29 mouse cellular contexts compared by ENCODE assay signal in the genomic region with DNA sequence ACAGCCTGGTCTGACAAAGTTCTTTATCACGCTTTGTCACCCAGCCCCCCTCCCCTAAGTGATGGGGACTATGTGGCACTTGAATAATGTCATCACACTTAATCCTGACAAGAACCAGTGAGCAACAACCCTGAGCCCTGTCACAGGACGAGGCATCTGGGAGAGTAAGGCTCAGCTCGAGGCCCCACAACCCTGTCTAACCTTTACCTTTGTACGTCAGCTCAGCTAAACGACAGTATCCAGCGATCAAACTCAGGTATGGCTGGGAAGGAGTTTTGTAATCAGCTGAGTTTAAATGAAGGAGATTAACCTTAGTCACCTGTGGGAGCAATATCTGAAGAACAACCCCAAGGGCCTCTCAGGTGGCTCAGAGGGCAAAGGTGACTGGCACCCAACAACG. TPM values are rescaled to one million over a fixed set of nuclear protein-coding genes. Genes with fewer than 3 reads are reported as not detected.
A peak's percentile ranks its signal among the peaks of the same experiment; 100 is the strongest.
DNase-seq lines count a peak whose midpoint lies in the region; ATAC-seq and TF ChIP-seq lines count a peak whose summit lies in the region.
"Had no signal": no experiment of that assay in that cellular context is flagged by ENCODE, and none has a peak within 500 bp of the region (broad histone marks: within the 10 kb centered on the region; RNA-seq: fewer than 3 reads in every experiment).

No protein-coding gene starts in this region.

- H3K4me3 ChIP-seq in heart, embryonic 14.5 days (ENCODE audit: control insufficient read depth in 1 of 2, insufficient read depth in 1 of 2, low read depth in 1 of 2, low read length in 2 of 2): no peak overlapping the region
- no peak overlapping the region for H3K4me3 ChIP-seq in intestine, embryonic 15.5 days (replicated peaks)
- no peak overlapping the region for H3K4me3 ChIP-seq in intestine, postnatal 0 days (ENCODE audit: low read depth, low read length)
- H3K4me3 ChIP-seq in forebrain, embryonic 11.5 days (ENCODE audit: low read depth, low read length): no peak overlapping the region
- no peak overlapping the region for H3K4me3 ChIP-seq in kidney, embryonic 16.5 days (ENCODE audit: low read length)
- H3K4me3 ChIP-seq: embryonic facial prominence, embryonic 12.5 days; embryonic facial prominence, embryonic 15.5 days; forebrain, embryonic 12.5 days; forebrain, embryonic 15.5 days; heart, embryonic 12.5 days; hindbrain, embryonic 12.5 days; hindbrain, embryonic 15.5 days had no signal

- H3K4me1 ChIP-seq in heart, embryonic 14.5 days (ENCODE audit: control insufficient read depth in 2 of 2, insufficient read depth in 2 of 2, low read length in 2 of 2): peaks cover 26 to 40% of the 10 kb centered on the region in 2 experiments
- H3K4me1 ChIP-seq in intestine, embryonic 15.5 days (replicated peaks): peaks cover 5% of the 10 kb centered on the region; the same call in 1 of the 2 replicates
- peaks cover 2% of the 10 kb centered on the region; the same call in 1 of the 2 replicates for H3K4me1 ChIP-seq in intestine, postnatal 0 days (replicated peaks; ENCODE audit: control insufficient read depth, insufficient read depth, low read length)
- H3K4me1 ChIP-seq in forebrain, embryonic 11.5 days (replicated peaks; ENCODE audit: control insufficient read depth, insufficient read depth, low read length): peaks cover 8% of the 10 kb centered on the region; the same call in 1 of the 2 replicates
- H3K4me1 ChIP-seq in kidney, embryonic 16.5 days (ENCODE audit: insufficient read depth, low read length): no peaks in the 10 kb centered on the region
- H3K4me1 ChIP-seq: embryonic facial prominence, embryonic 12.5 days; hindbrain, embryonic 12.5 days had no signal

- peak; percentile 45; the same call in 1 of the 2 replicates for ATAC-seq in heart, embryonic 14.5 days (ENCODE audit: insufficient number of reproducible peaks, insufficient read depth, low FRiP score, low read depth)
- ATAC-seq in intestine, embryonic 15.5 days: peak; percentile 73
- peak; percentile 85 for ATAC-seq in intestine, postnatal 0 days
- no peak for ATAC-seq in forebrain, embryonic 11.5 days (replicated peaks; ENCODE audit: low FRiP score)
- ATAC-seq in kidney, embryonic 16.5 days (ENCODE audit: low FRiP score, low TSS enrichment): no peak
- ATAC-seq: forebrain, embryonic 15.5 days; Patski had no signal

- no peaks in the 10 kb centered on the region for H3K36me3 ChIP-seq in heart, embryonic 14.5 days (ENCODE audit: control insufficient read depth, insufficient read depth, low read length)
- no peaks in the 10 kb centered on the region for H3K36me3 ChIP-seq in intestine, embryonic 15.5 days
- H3K36me3 ChIP-seq in intestine, postnatal 0 days (ENCODE audit: control insufficient read depth, insufficient read depth): no peaks in the 10 kb centered on the region
- H3K36me3 ChIP-seq in forebrain, embryonic 11.5 days (ENCODE audit: control insufficient read depth, insufficient read depth, low read length): no peaks in the 10 kb centered on the region
- no peaks in the 10 kb centered on the region for H3K36me3 ChIP-seq in kidney, embryonic 16.5 days (ENCODE audit: insufficient read depth, low read length)
- H3K36me3 ChIP-seq: embryonic facial prominence, embryonic 12.5 days; embryonic facial prominence, embryonic 15.5 days; forebrain, embryonic 12.5 days; forebrain, embryonic 15.5 days; G1E; heart, embryonic 12.5 days; hindbrain, embryonic 12.5 days; hindbrain, embryonic 15.5 days had no signal

- H3K4me2 ChIP-seq in heart, embryonic 14.5 days (ENCODE audit: low read length): no peak overlapping the region
- H3K4me2 ChIP-seq in intestine, embryonic 15.5 days (replicated peaks): no peak overlapping the region
- H3K4me2 ChIP-seq in intestine, postnatal 0 days (replicated peaks; ENCODE audit: low read depth): 0 out of 2 replicates have a peak overlapping the region, but pooled peaks have one; percentile 21
- no peak overlapping the region for H3K4me2 ChIP-seq in forebrain, embryonic 11.5 days (ENCODE audit: low read depth, low read length, severe bottlenecking)
- no peak overlapping the region for H3K4me2 ChIP-seq in kidney, embryonic 16.5 days (replicated peaks; ENCODE audit: low read depth, low read length)
- H3K4me2 ChIP-seq: embryonic facial prominence, embryonic 12.5 days; embryonic facial prominence, embryonic 15.5 days; forebrain, embryonic 12.5 days; forebrain, embryonic 15.5 days; heart, embryonic 12.5 days; hindbrain, embryonic 12.5 days; hindbrain, embryonic 15.5 days had no signal

- no peak overlapping the region for H3K9ac ChIP-seq in heart, embryonic 14.5 days (ENCODE audit: low read length)
- H3K9ac ChIP-seq in intestine, embryonic 15.5 days: no peak overlapping the region
- no peak overlapping the region for H3K9ac ChIP-seq in intestine, postnatal 0 days (ENCODE audit: low read depth, low read length)
- no peak overlapping the region for H3K9ac ChIP-seq in forebrain, embryonic 11.5 days (ENCODE audit: low read length)
- H3K9ac ChIP-seq in kidney, embryonic 16.5 days (replicated peaks; ENCODE audit: low read length): no peak overlapping the region
- H3K9ac ChIP-seq: embryonic facial prominence, embryonic 12.5 days; embryonic facial prominence, embryonic 15.5 days; forebrain, embryonic 12.5 days; forebrain, embryonic 15.5 days; heart, embryonic 12.5 days; hindbrain, embryonic 12.5 days; hindbrain, embryonic 15.5 days had no signal

- no peaks in the 10 kb centered on the region for H3K27me3 ChIP-seq in heart, embryonic 14.5 days (ENCODE audit: control insufficient read depth, insufficient read depth, low read length)
- H3K27me3 ChIP-seq in intestine, embryonic 15.5 days (replicated peaks): no peaks in the 10 kb centered on the region
- H3K27me3 ChIP-seq in intestine, postnatal 0 days (replicated peaks; ENCODE audit: control insufficient read depth, insufficient read depth, low read length): no peaks in the 10 kb centered on the region
- H3K27me3 ChIP-seq in forebrain, embryonic 11.5 days (ENCODE audit: control insufficient read depth, insufficient read depth, low read length): no peaks in the 10 kb centered on the region
- no peaks in the 10 kb centered on the region for H3K27me3 ChIP-seq in kidney, embryonic 16.5 days (ENCODE audit: insufficient read depth, low read length)
- H3K27me3 ChIP-seq: embryonic facial prominence, embryonic 12.5 days; embryonic facial prominence, embryonic 15.5 days; forebrain, embryonic 12.5 days; forebrain, embryonic 15.5 days; hindbrain, embryonic 12.5 days; hindbrain, embryonic 15.5 days; Patski had no signal

- 0 out of 4 replicates have a peak overlapping the region, but pooled peaks of 1 of the 2 experiments have one; percentile 36 for H3K27ac ChIP-seq in heart, embryonic 14.5 days (replicated peaks in 1 of 2; ENCODE audit: control insufficient read depth in 1 of 2, insufficient read depth in 1 of 2, low read depth in 2 of 2, low read length in 2 of 2)
- no peak overlapping the region for H3K27ac ChIP-seq in intestine, embryonic 15.5 days
- H3K27ac ChIP-seq in intestine, postnatal 0 days (ENCODE audit: low read depth, low read length): peak overlapping the region; percentile 82
- no peak overlapping the region for H3K27ac ChIP-seq in forebrain, embryonic 11.5 days (ENCODE audit: low read depth, low read length)
- no peak overlapping the region for H3K27ac ChIP-seq in kidney, embryonic 16.5 days (ENCODE audit: low read length)
- H3K27ac ChIP-seq: embryonic facial prominence, embryonic 12.5 days; embryonic facial prominence, embryonic 15.5 days; forebrain, embryonic 12.5 days; forebrain, embryonic 15.5 days; hindbrain, embryonic 12.5 days; hindbrain, embryonic 15.5 days had no signal

- no peak for TF ChIP-seq CTCF in intestine, postnatal 0 days (IDR thresholded peaks at IDR 0.05; ENCODE audit: low read depth)

- DNase-seq in heart, postnatal 14 days: no peak
- DNase-seq in forebrain, embryonic 11.5 days (ENCODE audit: low spot score): no peak
- DNase-seq: adrenal gland, postnatal 10 days; adrenal gland, postnatal 36 days; B cell, adult 2 months; cerebellum, adult 18-20 months; cerebellum, adult 9-11 months; cerebellum, postnatal 25 days; gastrocnemius, postnatal 14 days; heart, adult 11 months; heart, postnatal 10 days; kidney, adult 2 months had no signal

- 41% methylated on average over 7 of the region's 7 CpGs for WGBS in heart, embryonic 14.5 days
- WGBS in intestine, embryonic 15.5 days: 62% methylated on average over 7 of the region's 7 CpGs
- 43% methylated on average over 7 of the region's 7 CpGs for WGBS in intestine, postnatal 0 days
- 89% methylated on average over 7 of the region's 7 CpGs for WGBS in forebrain, embryonic 11.5 days
- 88% methylated on average over 7 of the region's 7 CpGs for WGBS in kidney, embryonic 16.5 days

- intact Hi-C loops in heart, postnatal 14 days (cut with DNase I): no loop called here

- no peaks in the 10 kb centered on the region for H3K9me3 ChIP-seq in heart, embryonic 14.5 days (ENCODE audit: control insufficient read depth, low read length)
- H3K9me3 ChIP-seq in intestine, embryonic 15.5 days: no peaks in the 10 kb centered on the region
- no peaks in the 10 kb centered on the region for H3K9me3 ChIP-seq in intestine, postnatal 0 days (ENCODE audit: control insufficient read depth)
- no peaks in the 10 kb centered on the region for H3K9me3 ChIP-seq in forebrain, embryonic 11.5 days (ENCODE audit: control insufficient read depth, low read length)
- H3K9me3 ChIP-seq in kidney, embryonic 16.5 days (ENCODE audit: low read length): no peaks in the 10 kb centered on the region
- H3K9me3 ChIP-seq: embryonic facial prominence, embryonic 12.5 days; embryonic facial prominence, embryonic 15.5 days; forebrain, embryonic 12.5 days; forebrain, embryonic 15.5 days; G1E; heart, embryonic 12.5 days; hindbrain, embryonic 12.5 days; hindbrain, embryonic 15.5 days had no signal

RNA-seq across cellular contexts. Expression of a gene that starts 12.0 kb away (rescaled TPM):
- polyA plus RNA-seq in heart, embryonic 14.5 days (2014; fragmentation: Nextera tagmentation; extraction: Ambion mirVana): 0.50 and 0.69 TPM in 2 replicates
- total RNA-seq in heart, postnatal 14 days (2021): under 1 TPM; 0.19 to 0.20 TPM
- polyA plus RNA-seq in intestine, embryonic 15.5 days (2015; fragmentation: Nextera tagmentation; extraction: Ambion mirVana): 0.28 and 0.34 TPM in 2 replicates
- 0.24 and 0.29 TPM in 2 replicates for polyA plus RNA-seq in intestine, postnatal 0 days (2015; fragmentation: Nextera tagmentation; extraction: Ambion mirVana)
- not detected in 2 replicates for polyA plus RNA-seq in forebrain, embryonic 11.5 days (2014; fragmentation: Nextera tagmentation; extraction: Ambion mirVana)
- polyA plus RNA-seq in kidney, embryonic 16.5 days (2015; fragmentation: Nextera tagmentation; extraction: Ambion mirVana): 0.06 and 0.19 TPM in 2 replicates
- total RNA-seq: CH12.LX; common myeloid progenitor, adult 5-6 weeks; hematopoietic stem cell, adult 5-6 weeks had no signal
- polyA plus RNA-seq: G1E, Patski had no signal

RNA-seq across cellular contexts. Expression of a gene that starts 57.2 kb away (rescaled TPM):
- 45.7 and 59.0 TPM in 2 replicates for polyA plus RNA-seq in heart, embryonic 14.5 days (2014; fragmentation: Nextera tagmentation; extraction: Ambion mirVana)
- 100 to 1,000 TPM; 216 to 281 TPM for total RNA-seq in heart, postnatal 14 days (2021)
- polyA plus RNA-seq in intestine, embryonic 15.5 days (2015; fragmentation: Nextera tagmentation; extraction: Ambion mirVana): 50.0 and 54.2 TPM in 2 replicates
- polyA plus RNA-seq in intestine, postnatal 0 days (2015; fragmentation: Nextera tagmentation; extraction: Ambion mirVana): 22.2 TPM in 2 replicates
- 135 and 145 TPM in 2 replicates for polyA plus RNA-seq in forebrain, embryonic 11.5 days (2014; fragmentation: Nextera tagmentation; extraction: Ambion mirVana)
- 68.6 and 72.5 TPM in 2 replicates for polyA plus RNA-seq in kidney, embryonic 16.5 days (2015; fragmentation: Nextera tagmentation; extraction: Ambion mirVana)

RNA-seq across cellular contexts. Expression of a gene that starts 57.8 kb away (rescaled TPM):
- polyA plus RNA-seq in heart, embryonic 14.5 days (2014; fragmentation: Nextera tagmentation; extraction: Ambion mirVana): 0.20 TPM in 2 replicates
- total RNA-seq in heart, postnatal 14 days (2021): under 1 TPM; 0.15 to 0.19 TPM
- polyA plus RNA-seq in intestine, embryonic 15.5 days (2015; fragmentation: Nextera tagmentation; extraction: Ambion mirVana): 0.08 and 0.16 TPM in 2 replicates
- 0.08 and 0.09 TPM in 2 replicates for polyA plus RNA-seq in intestine, postnatal 0 days (2015; fragmentation: Nextera tagmentation; extraction: Ambion mirVana)
- not detected in 2 replicates for polyA plus RNA-seq in forebrain, embryonic 11.5 days (2014; fragmentation: Nextera tagmentation; extraction: Ambion mirVana)
- polyA plus RNA-seq in kidney, embryonic 16.5 days (2015; fragmentation: Nextera tagmentation; extraction: Ambion mirVana): 0.08 and 0.12 TPM in 2 replicates
- polyA plus RNA-seq: embryonic facial prominence, embryonic 12.5 days; forebrain, embryonic 15.5 days; hindbrain, embryonic 15.5 days; intestine, embryonic 14.5 days had no signal

Comparison
In these comparisons a context has a peak if more than half of its experiments do, and no peak if none do; other contexts are left out.
1. ATAC-seq: peak in heart, embryonic 14.5 days (single experiment), intestine, embryonic 15.5 days (single experiment) and intestine, postnatal 0 days (single experiment); none in forebrain, embryonic 11.5 days (single experiment) and kidney, embryonic 16.5 days (single experiment).